Mouse (Mus musculus): ENCODE data around the gene Clip1.

The Clip1 gene

GRCm38 (mm10) chr5:123602174-123602573 is 82.2 kb downstream of the Clip1 start:
- DNase-seq = no peak

- DNase-seq = no peak
These were observed 85.1 kb downstream of the Clip1 start for GRCm38 (mm10) chr5:123599319-123599718.

GRCm38 (mm10) chr5:123593622-123594280 is 90.7 kb downstream of the Clip1 start:
- no peak for DNase-seq

GRCm38 (mm10) chr5:123580043-123580442 is 104.4 kb downstream of the Clip1 start:
- peak; percentile 34 for DNase-seq

GRCm38 (mm10) chr5:123576696-123577095 is 107.7 kb downstream of the Clip1 start:
- DNase-seq = no peak

GRCm38 (mm10) chr5:123573362-123573761 is 111.1 kb downstream of the Clip1 start:
- DNase-seq = no peak

GRCm38 (mm10) chr5:123572357-123573186 is 111.8 kb downstream of the Clip1 start, which contains the start of gene Vps33a:
Vps33a (minus strand) TSS chr5:123573038.
- DNase-seq = peak; percentile 98

- no peak for DNase-seq
These were observed 123.3 kb downstream of the Clip1 start for GRCm38 (mm10) chr5:123561128-123561527.

- DNase-seq = no peak
These were observed 124.8 kb downstream of the Clip1 start for GRCm38 (mm10) chr5:123559588-123559987.

GRCm38 (mm10) chr5:123556451-123556850 is 128.0 kb downstream of the Clip1 start:
- no peak for DNase-seq

- DNase-seq = no peak
These were observed 128.7 kb downstream of the Clip1 start for GRCm38 (mm10) chr5:123555693-123556092.

- no peak for DNase-seq
These were observed 150.6 kb downstream of the Clip1 start for GRCm38 (mm10) chr5:123533801-123534200.

- no peak for DNase-seq
These were observed 154.4 kb downstream of the Clip1 start for GRCm38 (mm10) chr5:123530056-123530455.

- no peak for DNase-seq
These were observed 155.8 kb downstream of the Clip1 start for GRCm38 (mm10) chr5:123528641-123529040.
